Mouse (Mus musculus) kidney, adult 2 months (tissue): ENCODE measurements around the gene Il31. TPM values are rescaled to one million over a fixed set of nuclear protein-coding genes. Genes with fewer than 3 reads are reported as not detected.
A peak's percentile ranks its signal among the peaks of the same experiment; 100 is the strongest.

Source experiments
- DNase-seq: peaks from one replicate; pipeline ENCODE4 v3.0.0; 2021
- H3K27ac ChIP-seq: fragments of 200-500 bp; 2 replicates; pipeline ENCODE4 v1.5.1; 2012; ENCODE audit warnings: low read depth, low read length, control low read depth, inconsistent platforms; ENCODE audit not compliant: insufficient read depth
- H3K27me3 ChIP-seq: fragments of 200-500 bp; replicated peaks from 2 replicates; pipeline ENCODE4 v1.6.1; 2012; ENCODE audit warnings: mild to moderate bottlenecking, moderate library complexity, low read length, inconsistent platforms; ENCODE audit not compliant: control insufficient read depth, insufficient read depth
- H3K36me3 ChIP-seq: fragments of 200-500 bp; 2 replicates; pipeline ENCODE4 v1.6.1; 2012; ENCODE audit warnings: mild to moderate bottlenecking, moderate library complexity, low read length, inconsistent platforms; ENCODE audit not compliant: control insufficient read depth, insufficient read depth
- H3K4me1 ChIP-seq: fragments of 200-500 bp; 2 replicates; pipeline ENCODE4 v1.6.1; 2011; ENCODE audit warnings: low read length; ENCODE audit not compliant: control insufficient read depth, insufficient read depth
- H3K4me3 ChIP-seq: fragments of 200-500 bp; 2 replicates; pipeline ENCODE4 v1.5.1; 2011; ENCODE audit warnings: mild to moderate bottlenecking, low read depth, low read length, control low read depth; ENCODE audit not compliant: insufficient read depth
- CTCF ChIP-seq: fragments of 200-500 bp; conservative IDR thresholded peaks from 2 replicates; pipeline ENCODE4 v1.5.1; 2011; ENCODE audit warnings: low read depth, mild to moderate bottlenecking, control low read depth, low read length, moderate library complexity, mixed read lengths; ENCODE audit not compliant: insufficient read depth, insufficient read length
- POLR2A ChIP-seq: fragments of 200-500 bp; IDR thresholded peaks from one replicate; pipeline ENCODE4 v1.6.1; 2011; ENCODE audit warnings: low read depth, low read length, control low read depth
- WGBS: fragments of 180-500 bp; shearing (Covaris S2); methylation state at CpG from one replicate; pipeline ENCODE4 v1.1.7; 2018; 5-methylcytosine and 5-hydroxymethylcytosine counted together
- polyA plus RNA-seq: library from polyadenylated mRNA; depleted of rRNA; stranded (reverse); fragments of >200 nt; gene quantifications from 2 replicates; pipeline ENCODE4 v1.2.3, GENCODE M21; 2012; rRNA removed

Il31 gene
- polyA plus RNA-seq, 1 experiment = not detected

DNA sequence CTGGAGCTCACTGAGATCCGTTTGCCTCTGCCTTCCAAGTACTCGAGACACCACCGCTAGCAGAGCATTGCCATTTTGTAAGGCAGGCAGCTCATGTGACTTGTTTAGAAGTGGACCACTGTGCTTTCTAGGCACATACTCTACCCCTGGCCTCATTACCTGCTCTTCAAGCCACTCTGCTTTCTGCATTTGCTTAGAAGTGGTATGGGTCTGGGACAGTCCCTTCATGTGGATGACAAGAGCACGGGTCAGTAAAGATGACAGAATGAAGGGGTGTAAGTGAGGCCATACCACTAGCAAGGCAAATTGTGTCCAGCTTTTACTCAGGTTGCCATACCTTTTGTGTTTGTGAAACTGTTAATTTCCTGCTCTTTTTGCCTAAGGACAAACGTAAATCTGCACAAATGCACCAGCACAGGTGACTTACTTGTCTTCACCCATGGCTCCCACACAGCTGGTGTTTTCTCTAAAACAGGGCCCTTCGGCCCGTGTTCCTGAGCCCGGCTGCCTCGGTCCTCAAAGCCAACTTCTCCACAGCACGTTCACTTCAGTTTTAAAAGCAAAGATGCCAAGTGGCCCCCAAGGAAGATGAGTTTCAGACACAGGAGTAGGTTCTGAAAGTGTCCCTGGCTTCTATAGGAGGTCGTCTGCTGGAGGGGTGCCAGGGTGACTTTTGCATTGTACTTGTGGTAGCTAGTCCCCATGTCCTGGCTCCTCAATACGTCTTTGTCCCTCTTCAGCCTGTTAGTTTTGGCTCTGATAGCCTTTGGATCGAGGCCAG lies 57.6 kb downstream of the Il31 start:
- H3K27ac ChIP-seq = no peak overlapping the region
- 61% methylated on average over 13 of the region's 13 CpGs for WGBS
- no peak overlapping the region for H3K4me3 ChIP-seq
- TF ChIP-seq POLR2A = no peak
- TF ChIP-seq CTCF = no peak
- no peaks in the 10 kb centered on the region for H3K36me3 ChIP-seq
- DNase-seq = peak; percentile 82
- peaks cover 24% of the 10 kb centered on the region for H3K4me1 ChIP-seq
- no peaks in the 10 kb centered on the region for H3K27me3 ChIP-seq

Other genes with a start within 250 kb of the Il31 start
- gene Wdr66, start 237.4 kb downstream of the Il31 start, polyA plus RNA-seq = 2.6 and 2.9 TPM in 2 replicates
- 23.4 and 25.4 TPM in 2 replicates for gene Bcl7a, start 145.7 kb downstream of the Il31 start, polyA plus RNA-seq
- 20.4 TPM in 2 replicates for gene Mlxip, start 94.7 kb downstream of the Il31 start, polyA plus RNA-seq
- gene Lrrc43, start 184 bp downstream of the Il31 start, polyA plus RNA-seq = not detected in 2 replicates
- 0.05 TPM in 1 of 2 replicates, not detected in the other for gene B3gnt4, start 21.0 kb upstream of the Il31 start, polyA plus RNA-seq
- 64.2 and 68.8 TPM in 2 replicates for gene Diablo, start 34.7 kb upstream of the Il31 start, polyA plus RNA-seq
- gene Gm49027, start 36.0 kb upstream of the Il31 start, polyA plus RNA-seq = 2.0 and 2.9 TPM in 2 replicates
- gene Vps33a, start 83.5 kb upstream of the Il31 start, polyA plus RNA-seq = 22.6 and 24.1 TPM in 2 replicates
- 19.0 and 24.4 TPM in 2 replicates for gene Clip1, start 195.1 kb upstream of the Il31 start, polyA plus RNA-seq
- gene Zcchc8, start 231.6 kb upstream of the Il31 start, polyA plus RNA-seq = 24.3 and 26.1 TPM in 2 replicates